Mouse (Mus musculus) liver, adult 2 months (tissue): ENCODE results near the gene Tmem106c.

Experiments used
- CTCF ChIP-seq: fragments of 200-500 bp; IDR thresholded peaks from 2 replicates; pipeline ENCODE4 v1.5.1; 2011; ENCODE audit warnings: low read depth, low read length, control low read depth
- POLR2A ChIP-seq: fragments of 200-500 bp; IDR thresholded peaks from 2 replicates; pipeline ENCODE4 v1.6.1; 2011; ENCODE audit warnings: low read length, control low read depth; ENCODE audit not compliant: insufficient read depth; ENCODE audit errors: extremely low read depth

GRCm38 (mm10) chr15:98004740-98005159 is 40.8 kb downstream of the Tmem106c start:
- TF ChIP-seq CTCF (no peak), POLR2A (no peak)
